Mouse (Mus musculus): ENCODE measurements around the gene Ddrgk1.
A peak's percentile ranks its signal among the peaks of the same experiment; 100 is the strongest.

The Ddrgk1 gene

DNA sequence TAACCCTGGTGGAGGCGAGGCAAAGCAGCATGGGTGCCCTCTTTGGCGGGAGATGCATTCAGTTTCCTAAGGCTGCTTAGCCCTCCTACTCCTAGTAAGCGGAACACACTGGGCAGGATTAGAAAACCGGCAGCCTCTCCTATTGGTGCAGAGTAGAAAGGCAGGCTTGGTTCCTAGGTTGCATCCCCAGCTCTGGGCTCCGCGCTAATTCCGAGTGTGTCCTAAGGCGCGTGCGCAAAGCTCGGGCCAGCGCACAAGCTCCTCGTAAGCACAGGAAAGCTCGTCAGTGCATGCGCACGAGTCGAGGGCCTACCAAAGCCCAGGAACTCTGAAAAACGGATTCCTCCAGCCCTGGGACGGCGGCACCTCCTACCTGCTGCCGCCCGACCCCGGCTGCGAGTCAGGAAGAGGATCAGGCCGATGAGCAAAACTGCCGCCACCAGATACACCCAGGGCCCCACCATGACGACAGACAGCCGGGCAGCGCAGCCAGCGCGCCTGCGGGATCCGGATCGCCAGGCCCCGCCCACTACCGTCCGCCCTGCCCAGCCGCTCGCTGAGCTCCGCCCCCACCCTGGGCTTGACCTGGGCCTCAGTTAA, at the start of gene Ddrgk1:
TSS of gene Ddrgk1 (minus strand) at position 558 of the 600 bp plus-strand sequence.
- peak; percentile 95 for DNase-seq

GRCm38 (mm10) chr2:130707057-130707456, 42.6 kb upstream of the Ddrgk1 start:
- no peak for DNase-seq

DNA sequence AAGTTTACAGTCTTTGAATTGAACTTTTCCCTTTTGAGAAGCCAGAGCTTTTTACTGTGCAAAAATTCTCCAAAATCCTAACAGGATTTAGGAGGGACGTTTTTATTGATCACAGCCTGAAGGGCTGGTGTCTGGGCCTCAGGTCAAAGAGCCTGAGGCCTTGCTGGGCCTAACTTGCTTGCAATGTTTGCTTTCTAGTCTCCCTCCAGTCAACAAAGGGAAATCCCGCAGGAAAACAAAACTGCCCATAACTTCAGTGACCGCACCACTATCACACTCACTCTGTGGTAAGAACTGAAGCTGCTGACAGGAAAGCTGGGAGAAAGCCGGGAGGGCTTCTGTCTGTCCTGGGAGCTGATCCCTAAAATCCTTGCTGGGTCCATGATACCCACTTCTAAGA, 42.1 kb upstream of the Ddrgk1 start:
- no peak for DNase-seq

DNA sequence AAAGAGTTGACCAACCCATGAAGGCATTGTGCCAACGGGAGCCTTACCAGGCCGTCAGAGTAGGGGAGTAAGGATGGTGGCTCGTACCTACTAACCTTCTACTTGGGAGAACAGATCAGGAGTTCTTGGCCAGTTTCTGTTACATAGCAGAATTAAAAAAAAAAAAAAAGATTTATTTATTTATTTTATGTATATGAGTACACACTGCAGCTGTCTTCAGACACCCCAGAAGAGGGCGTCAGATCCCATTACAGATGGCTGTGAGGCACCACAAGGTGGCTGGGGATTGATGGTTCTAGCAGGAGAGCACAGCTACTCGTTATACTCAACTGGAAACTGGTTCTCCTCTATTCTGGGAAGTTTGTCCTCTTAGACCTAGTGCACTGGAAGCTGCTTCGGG, 40.7 kb upstream of the Ddrgk1 start:
- DNase-seq: no peak

DNA sequence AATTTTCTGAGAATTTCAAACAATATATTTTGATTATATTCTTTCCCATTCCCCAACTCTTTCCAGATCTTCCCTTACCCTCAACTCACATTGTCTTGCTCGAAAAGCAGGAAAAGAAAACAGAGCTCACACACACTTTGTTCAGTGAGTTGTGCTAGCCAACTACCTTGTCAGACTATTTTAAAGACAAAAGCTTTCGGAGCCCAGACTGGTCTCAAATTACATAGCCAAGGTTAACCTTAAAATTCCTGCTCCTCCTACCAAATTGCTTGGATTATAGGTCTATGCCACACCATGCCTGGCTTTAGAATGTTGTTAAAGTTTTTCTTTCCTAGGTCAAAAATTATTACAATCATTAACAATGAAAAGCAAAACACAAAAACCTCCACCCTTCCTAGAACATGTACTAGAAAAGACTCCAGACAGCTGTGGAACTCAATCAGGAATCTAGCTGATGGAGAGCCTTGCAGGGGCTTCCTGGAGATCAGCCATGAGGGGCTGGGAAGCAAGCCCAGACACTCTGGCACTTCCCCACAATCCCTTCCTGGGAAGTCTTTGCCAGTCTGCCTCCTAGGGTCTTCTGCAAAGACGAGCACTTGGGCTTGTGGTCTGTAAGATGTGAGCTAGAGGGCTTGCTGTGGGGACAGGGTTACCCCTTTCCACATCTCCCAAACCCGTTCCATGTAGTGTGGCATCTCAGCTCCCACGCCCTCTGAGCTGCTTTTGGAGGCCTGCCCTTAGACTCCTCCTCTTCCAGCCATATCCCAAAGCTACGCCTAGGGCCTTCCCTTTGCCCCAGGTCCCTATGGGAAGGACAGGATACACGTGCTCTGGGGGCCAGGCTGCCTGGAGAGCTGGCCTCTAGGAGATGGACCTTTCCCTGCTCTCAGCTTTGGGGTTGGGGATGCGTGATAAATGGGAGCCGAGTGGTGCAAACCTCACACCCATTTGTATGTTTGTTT, 39.9 kb upstream of the Ddrgk1 start:
- no peak for DNase-seq

DNA sequence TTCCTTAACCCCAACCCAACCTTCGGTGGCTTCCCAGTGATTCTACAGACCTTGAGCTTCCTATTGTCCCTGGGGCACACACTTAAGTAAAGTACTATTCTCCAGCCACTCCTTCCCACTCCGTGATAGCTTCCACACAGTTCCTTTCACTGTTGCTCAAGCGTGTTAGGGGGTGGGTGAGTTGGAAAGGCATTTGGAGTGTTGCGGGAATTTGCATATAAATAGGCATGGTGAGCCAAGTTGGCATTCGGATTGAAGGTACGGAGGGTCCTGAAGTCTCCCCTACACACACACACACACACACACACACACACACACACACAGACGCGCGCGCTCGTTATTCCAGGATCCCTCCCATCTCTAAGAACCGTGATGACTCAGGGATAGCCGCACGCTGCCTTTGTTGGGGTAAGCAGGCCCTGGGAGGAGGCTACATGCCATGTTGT, 33.4 kb upstream of the Ddrgk1 start:
- DNase-seq: peak; percentile 29

GRCm38 (mm10) chr2:130697153-130697810, 32.8 kb upstream of the Ddrgk1 start, which contains the start of gene Slc4a11:
Gene Slc4a11 (minus strand): TSS chr2:130697519.
- peak; percentile 30 for DNase-seq

- DNase-seq: no peak
Measured at GRCm38 (mm10) chr2:130696700-130697152, 32.3 kb upstream of the Ddrgk1 start.

GRCm38 (mm10) chr2:130693563-130693962, 29.1 kb upstream of the Ddrgk1 start:
- DNase-seq: no peak

DNA sequence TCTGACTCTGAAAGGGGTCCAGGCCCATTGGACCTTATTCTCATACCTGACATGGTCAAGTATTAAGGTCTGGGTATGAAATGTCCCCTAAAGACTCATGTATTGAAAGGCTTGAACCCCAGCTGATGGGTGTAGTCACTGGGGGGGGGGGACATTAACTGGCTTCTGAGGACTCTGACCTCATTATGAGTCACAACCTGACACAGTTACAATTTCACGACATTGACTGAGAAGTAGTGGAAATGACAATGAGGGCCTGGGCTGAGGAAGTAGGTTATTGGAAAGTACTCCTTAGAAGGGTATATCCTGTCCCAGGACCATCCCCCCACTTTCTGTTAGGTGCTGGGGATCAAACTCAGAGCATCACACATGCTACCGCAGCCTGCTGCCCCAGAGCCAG, 24.6 kb upstream of the Ddrgk1 start:
- no peak for DNase-seq

- DNase-seq: no peak
Measured at GRCm38 (mm10) chr2:130685426-130685825, 21.0 kb upstream of the Ddrgk1 start.

DNA sequence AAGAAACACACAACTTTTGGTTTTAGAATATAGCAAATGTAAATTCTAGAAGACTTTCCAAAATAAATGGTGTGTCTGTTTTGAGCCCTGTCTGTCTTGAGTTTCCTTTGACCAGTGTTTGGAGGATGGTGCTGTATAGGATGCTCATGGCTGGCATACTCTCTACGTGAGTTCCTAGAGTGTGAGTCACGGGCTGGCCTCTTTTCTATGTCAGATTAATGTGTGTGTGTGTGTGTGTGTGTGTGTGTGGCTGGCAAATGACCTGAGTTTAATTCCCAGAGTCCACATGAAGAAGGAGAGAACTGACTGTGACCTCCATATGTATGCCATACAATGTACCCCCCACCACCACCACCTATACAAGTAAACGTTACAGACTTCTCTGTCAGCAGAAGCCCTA, 17.1 kb upstream of the Ddrgk1 start:
- DNase-seq: no peak

DNA sequence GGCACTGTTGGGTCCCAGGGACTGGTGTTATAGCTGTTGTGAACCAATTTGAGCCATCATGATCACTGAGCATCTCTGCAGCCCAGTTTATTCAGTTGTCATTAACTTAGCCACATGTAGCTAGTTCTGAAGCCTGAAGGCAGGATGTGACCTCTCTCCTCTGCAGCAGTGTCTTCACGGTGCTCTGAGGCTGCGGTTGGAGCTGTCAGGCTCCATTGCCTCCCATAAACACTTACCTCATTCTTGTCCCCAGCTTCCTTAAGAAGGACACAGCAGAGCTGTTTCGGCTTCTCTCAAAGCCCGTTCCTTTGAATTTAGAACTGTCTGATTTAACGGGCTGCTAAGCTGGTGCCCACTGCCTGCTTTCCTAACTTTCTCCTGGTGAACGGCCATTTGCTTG, 15.4 kb upstream of the Ddrgk1 start:
- no peak for DNase-seq

DNA sequence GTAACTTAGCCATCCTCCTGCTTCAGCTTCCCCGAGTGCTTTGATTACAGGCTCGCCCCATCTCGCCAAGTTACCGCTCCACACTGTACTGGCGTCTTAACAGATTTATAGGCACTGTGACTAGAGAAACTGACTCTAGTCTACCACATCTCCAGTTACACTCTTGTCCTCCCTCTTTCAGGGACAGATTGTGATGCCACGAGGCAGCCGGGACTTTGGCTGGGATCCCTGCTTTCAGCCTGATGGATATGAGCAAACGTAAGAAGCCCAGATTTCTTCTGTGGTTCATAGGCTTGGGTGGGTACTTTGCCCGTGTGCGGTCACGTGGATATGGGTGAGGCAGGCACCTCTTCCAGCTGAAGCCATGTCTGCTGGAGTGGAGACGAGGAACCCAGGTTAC, 14.7 kb upstream of the Ddrgk1 start:
- no peak for DNase-seq

DNA sequence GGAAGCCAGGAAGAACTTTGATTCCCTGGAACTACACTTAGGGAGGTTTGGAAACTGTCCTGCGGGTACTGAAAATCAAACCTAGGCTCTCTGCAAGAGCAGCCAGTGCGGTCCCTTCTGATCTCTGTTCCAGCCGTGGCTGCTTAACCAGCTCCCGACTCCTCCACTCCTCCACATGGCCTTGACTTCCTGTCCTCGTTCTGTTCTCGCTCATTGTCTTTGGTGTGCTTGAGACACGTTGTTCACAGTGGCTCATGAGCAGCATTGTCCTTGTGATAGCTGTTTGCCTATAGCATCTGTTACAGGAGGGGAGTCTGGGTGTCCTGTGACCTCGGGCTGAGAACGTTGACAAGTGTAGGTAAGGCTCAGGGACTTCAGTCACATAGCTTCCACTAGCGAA, 12.8 kb upstream of the Ddrgk1 start:
- no peak for DNase-seq

DNA sequence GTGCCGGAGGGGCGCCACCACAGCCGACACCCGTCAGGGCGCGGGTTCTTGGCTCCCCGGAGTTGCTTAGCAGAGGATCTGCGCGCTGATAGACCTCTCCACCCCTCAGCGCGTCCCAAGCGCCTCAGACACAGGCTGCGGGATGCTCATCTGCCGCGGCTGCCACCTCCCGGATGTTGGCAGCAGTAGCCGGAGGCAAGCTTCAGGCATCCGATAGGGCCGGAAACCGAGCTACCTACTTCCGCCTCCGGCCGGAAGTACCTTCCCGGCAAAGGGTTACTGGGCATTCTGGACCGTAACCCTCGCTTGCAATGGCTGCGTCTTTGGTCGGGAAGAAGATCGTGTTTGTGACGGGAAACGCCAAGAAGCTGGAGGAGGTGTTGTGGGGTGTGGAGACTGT, 3.1 kb upstream of the Ddrgk1 start, which contains the start of gene Itpa:
TSS of gene Itpa (plus strand) at position 52 of the 400 bp plus-strand sequence.
- DNase-seq: peak; percentile 91

DNA sequence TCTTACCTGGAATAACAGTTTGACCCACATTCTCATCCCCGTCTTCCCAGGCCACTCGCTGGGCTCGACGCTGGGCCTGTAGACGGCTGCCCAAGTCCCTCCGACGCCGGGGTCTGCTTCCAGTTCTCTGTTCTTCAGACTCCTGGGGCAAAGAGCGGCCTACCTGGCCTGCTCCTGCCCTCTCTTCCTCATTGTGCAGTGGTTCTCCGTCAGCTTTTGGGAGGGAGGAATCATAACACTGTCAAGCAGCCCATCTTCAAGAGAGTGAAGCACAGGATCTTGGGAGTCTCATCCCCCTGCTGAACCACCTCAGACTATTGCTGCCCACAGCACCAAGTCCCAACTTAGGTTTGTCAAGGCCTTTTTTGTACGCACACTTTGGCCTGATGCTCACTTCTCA, 1.1 kb downstream of the Ddrgk1 start:
- DNase-seq: no peak

GRCm38 (mm10) chr2:130658530-130658929, 5.9 kb downstream of the Ddrgk1 start:
- peak; percentile 42 for DNase-seq

GRCm38 (mm10) chr2:130657541-130657940, 6.9 kb downstream of the Ddrgk1 start:
- peak; percentile 89 for DNase-seq

DNA sequence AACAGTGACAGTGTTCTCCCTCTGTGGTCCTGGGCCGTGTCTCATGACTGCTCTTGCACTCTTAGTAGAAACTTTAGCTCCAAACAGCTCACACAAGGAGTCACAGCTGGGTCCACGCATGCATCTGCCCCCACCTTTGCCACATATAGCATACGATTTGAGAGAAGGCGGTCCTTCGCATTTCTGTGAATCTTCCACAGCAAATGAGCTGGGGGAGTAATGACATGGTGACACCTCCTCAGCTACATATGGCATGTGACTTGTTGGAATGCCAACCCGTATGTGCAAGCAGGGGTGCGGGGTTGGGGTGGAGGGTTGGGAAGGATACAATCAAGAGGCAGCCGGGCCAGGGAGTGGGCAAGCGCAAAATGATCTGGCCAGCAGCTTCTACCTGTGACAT, 7.9 kb downstream of the Ddrgk1 start:
- peak; percentile 69 for DNase-seq

DNA sequence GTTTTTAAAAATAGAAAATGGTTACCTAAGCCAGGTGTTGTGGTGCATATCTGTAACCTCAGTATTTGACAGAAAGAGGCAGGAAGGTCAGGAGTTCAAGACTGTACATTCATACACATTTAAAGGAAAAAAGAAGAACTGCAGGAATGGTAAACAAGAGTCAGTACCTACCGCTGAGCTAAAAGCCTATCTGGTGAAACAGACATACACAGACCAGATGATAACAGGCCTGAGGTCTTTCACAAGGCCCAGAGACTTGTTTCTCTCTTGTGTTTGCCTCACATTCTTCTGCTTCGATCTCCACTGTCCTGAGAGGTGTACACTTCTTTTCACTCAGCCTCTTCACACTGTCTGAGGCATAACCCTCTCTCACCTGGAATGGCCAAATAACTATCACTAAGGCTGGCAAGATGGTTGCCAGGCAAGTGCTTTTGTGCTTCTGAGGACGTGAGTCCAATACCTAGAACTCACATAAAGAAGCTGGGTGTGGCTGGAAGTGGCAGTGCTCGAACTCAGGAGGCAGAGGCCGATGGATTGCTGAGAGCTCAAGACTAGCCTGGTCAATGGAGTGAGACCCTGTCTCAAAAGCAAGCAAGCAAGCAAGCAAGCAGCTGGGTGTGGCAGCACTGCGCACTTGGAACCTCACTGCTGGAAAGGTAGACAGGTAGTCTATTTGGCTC, 8.7 kb downstream of the Ddrgk1 start:
- DNase-seq: no peak

GRCm38 (mm10) chr2:130653760-130654159, 10.7 kb downstream of the Ddrgk1 start:
- no peak for DNase-seq

GRCm38 (mm10) chr2:130653303-130653702, 11.2 kb downstream of the Ddrgk1 start:
- no peak for DNase-seq

Measured in right cerebral cortex, postnatal 25 days (tissue).